Mouse (Mus musculus): ENCODE measurements around the gene E130116L18Rik.
"Not testable (repeated sequence)": the region's sequence is repeated elsewhere in the genome, so short reads cannot be mapped to it uniquely, and the experiment has no call there.

GRCm38 (mm10) chr5:25177937-25178336 is 45.0 kb downstream of the E130116L18Rik start:
- not testable (repeated sequence) for TF ChIP-seq GATA1, TAL1 (IDR thresholded peaks at IDR 0.05; ENCODE audit: low read length)
